Mouse (Mus musculus): ENCODE data around the gene Ctso.

- TF ChIP-seq CTCF (IDR thresholded peaks at IDR 0.05; ENCODE audit: extremely low read depth, insufficient read length, insufficient replicate concordance, low read depth, low read length) (no peak), POLR2A (IDR thresholded peaks at IDR 0.05; ENCODE audit: low read depth, low read length) (no peak)
These were observed 10.7 kb downstream of the Ctso start for GRCm38 (mm10) chr3:81943097-81943496.

Data from small intestine, adult 2 months (tissue).